Mouse (Mus musculus) stomach, embryonic 16.5 days (tissue): ENCODE data around the gene 4930415O20Rik. TPM values are rescaled to one million over a fixed set of nuclear protein-coding genes. Genes with fewer than 3 reads are reported as not detected.

Source experiments
- ATAC-seq: fragments of 200-750 bp; cut with Nextera tagmentation; 2 replicates; pipeline ENCODE4 v1.8.0; 2017; ENCODE audit warnings: moderate number of reproducible peaks, moderate TSS enrichment; ENCODE audit not compliant: insufficient read depth, low FRiP score
- H3K27ac ChIP-seq: fragments of 300-500 bp; sonication (generic); 2 replicates; pipeline ENCODE4 v1.5.1; 2014; ENCODE audit warnings: low read length
- H3K27me3 ChIP-seq: fragments of 300-500 bp; sonication (generic); 2 replicates; pipeline ENCODE4 v1.6.1; 2014; ENCODE audit warnings: low read length, control low read depth, mixed read lengths; ENCODE audit not compliant: control insufficient read depth, insufficient read depth
- H3K36me3 ChIP-seq: fragments of 300-500 bp; sonication (generic); 2 replicates; pipeline ENCODE4 v1.6.1; 2014; ENCODE audit warnings: low read length; ENCODE audit not compliant: control insufficient read depth, insufficient read depth
- H3K4me1 ChIP-seq: fragments of 300-500 bp; sonication (generic); 2 replicates; pipeline ENCODE4 v1.6.1; 2014; ENCODE audit warnings: low read length, control low read depth, mixed read lengths; ENCODE audit not compliant: control insufficient read depth, insufficient read depth
- H3K4me2 ChIP-seq: fragments of 300-500 bp; sonication (generic); 2 replicates; pipeline ENCODE4 v1.6.1; 2014; ENCODE audit warnings: low read depth, low read length, mixed read lengths
- H3K4me3 ChIP-seq: fragments of 300-500 bp; sonication (generic); replicated peaks from 2 replicates; pipeline ENCODE4 v1.5.1; 2014; ENCODE audit warnings: mild to moderate bottlenecking, low read length
- H3K9ac ChIP-seq: fragments of 300-500 bp; sonication (generic); 2 replicates; pipeline ENCODE4 v1.6.1; 2014; ENCODE audit warnings: low read length
- H3K9me3 ChIP-seq: fragments of 300-500 bp; sonication (generic); replicated peaks from 2 replicates; pipeline ENCODE4 v1.6.1; 2016; ENCODE audit warnings: low read length, control low read depth; ENCODE audit not compliant: control insufficient read depth
- WGBS: fragments of 180-500 bp; shearing (Covaris S2); extraction: QIAGEN DNeasy Blood & Tissue Kit; methylation state at CpG from one replicate; pipeline ENCODE4 v1.1.7; 2014; 5-methylcytosine and 5-hydroxymethylcytosine counted together
- polyA plus RNA-seq: library from polyadenylated mRNA; unstranded; fragments of >200 nt; fragmentation: Nextera tagmentation; extraction: Ambion mirVana; gene quantifications from 2 replicates; pipeline ENCODE4 v1.2.1, GENCODE M21; 2015

The 4930415O20Rik gene
- polyA plus RNA-seq, 1 experiment from 2014 or later, result 0.44 TPM

DNA sequence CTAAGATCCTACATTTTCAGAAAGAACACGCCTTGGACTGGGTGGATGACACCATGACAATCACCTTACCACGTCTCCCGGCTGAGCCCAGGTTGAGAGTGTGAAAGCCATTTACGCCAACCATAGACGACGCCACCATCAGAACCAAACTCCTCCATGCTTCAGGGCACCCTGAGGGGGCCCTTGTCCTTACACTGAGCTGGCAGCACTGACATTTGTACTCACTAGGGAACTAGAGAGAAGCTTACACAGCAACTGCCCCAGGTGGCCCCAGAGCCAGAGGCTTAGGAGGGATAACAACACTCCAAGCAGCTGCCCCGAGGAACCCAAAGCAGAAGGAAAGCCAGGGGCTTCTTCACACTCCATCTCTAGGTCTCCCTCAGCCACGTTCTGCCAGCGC, 35.9 kb downstream of the 4930415O20Rik start:
- Histone ChIP-seq H3K4me1 (peaks cover 56% of the 10 kb centered on the region), H3K4me2 (peak overlapping the region; percentile 73; the same call in 1 of the 2 replicates), H3K36me3 (0 out of 2 replicates have a peak, but pooled peaks cover 10% of the 10 kb centered on the region), H3K9ac (peak overlapping the region; percentile 96), H3K27ac (peak overlapping the region; percentile 97), H3K4me3 (0 out of 2 replicates have a peak overlapping the region, but pooled peaks have one; percentile 4), H3K27me3 (no peaks in the 10 kb centered on the region), H3K9me3 (no peaks in the 10 kb centered on the region)
- WGBS, result 60% methylated on average over 9 of the region's 9 CpGs
- no peak for ATAC-seq

DNA sequence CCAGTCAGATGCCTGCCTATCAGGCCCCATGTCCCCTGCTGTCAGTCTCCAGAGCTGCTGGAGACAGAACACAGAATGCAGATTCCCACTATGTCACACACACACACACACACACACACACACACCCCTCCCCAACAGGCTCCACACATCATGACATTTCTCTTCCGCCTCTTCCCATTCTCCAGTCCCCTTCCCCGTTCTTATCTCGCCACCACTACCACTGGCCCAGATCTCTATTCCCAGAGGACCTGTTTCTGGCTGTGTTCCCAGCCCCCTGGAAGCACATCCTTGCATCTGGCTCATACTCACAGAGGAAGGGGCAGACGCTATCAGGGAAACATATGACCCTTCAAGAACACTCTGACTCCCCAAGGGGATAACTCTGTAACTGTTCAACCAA, 36.8 kb downstream of the 4930415O20Rik start:
- WGBS, result 9% methylated on average over 4 of the region's 4 CpGs
- ATAC-seq, result no peak
- no peaks in the 10 kb centered on the region for H3K9me3 ChIP-seq
- H3K9ac ChIP-seq, result peak overlapping the region; percentile 96
- 0 out of 2 replicates have a peak, but pooled peaks cover 10% of the 10 kb centered on the region for H3K36me3 ChIP-seq
- H3K27me3 ChIP-seq, result no peaks in the 10 kb centered on the region
- H3K27ac ChIP-seq, result peak overlapping the region; percentile 97; the same call in 1 of the 2 replicates
- H3K4me1 ChIP-seq, result peaks cover 50% of the 10 kb centered on the region
- H3K4me2 ChIP-seq, result peak overlapping the region; percentile 73
- H3K4me3 ChIP-seq, result peak overlapping the region; percentile 88

DNA sequence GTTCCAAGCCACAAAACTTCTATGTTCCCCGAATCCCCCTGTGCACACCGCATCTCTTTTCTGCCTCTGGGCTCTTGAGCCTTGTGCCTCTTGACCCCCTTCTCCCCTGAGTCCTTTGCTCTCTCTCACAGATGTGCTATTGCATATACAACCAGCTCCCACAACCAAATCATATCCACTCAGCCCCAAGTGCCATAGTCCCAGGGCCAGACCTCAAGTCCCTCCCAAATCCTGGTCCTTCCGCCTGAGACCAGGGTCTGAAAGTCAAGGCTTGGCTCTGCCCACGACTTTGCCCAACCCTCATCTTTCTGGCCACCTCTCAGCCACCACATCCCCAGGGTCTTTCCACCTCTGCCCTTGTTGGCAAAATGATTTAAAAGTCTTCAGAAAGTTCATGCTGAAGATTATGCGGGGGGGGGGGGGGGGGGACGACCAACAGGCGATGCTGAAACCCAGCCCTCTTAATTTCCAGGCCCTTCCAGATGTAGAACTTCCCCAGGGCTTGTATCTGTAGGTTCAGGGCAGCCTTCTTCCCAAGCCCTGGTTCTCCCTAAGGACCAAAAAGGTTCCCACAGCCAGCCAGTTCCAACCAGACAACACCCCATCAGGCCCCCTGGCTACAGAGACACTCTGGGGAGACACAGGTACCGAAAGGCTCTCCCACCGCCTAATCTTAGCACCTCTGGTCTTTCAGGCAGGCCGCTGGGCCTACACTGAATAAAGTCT, 37.4 kb downstream of the 4930415O20Rik start:
- Histone ChIP-seq H3K4me3 (peak overlapping the region; percentile 88), H3K4me1 (peaks cover 43% of the 10 kb centered on the region), H3K27me3 (no peaks in the 10 kb centered on the region), H3K4me2 (peak overlapping the region; percentile 73), H3K36me3 (0 out of 2 replicates have a peak, but pooled peaks cover 10% of the 10 kb centered on the region), H3K9me3 (no peaks in the 10 kb centered on the region), H3K27ac (peak overlapping the region; percentile 97), H3K9ac (peak overlapping the region; percentile 96)
- peak; percentile 0; the same call in 1 of the 2 replicates for ATAC-seq
- WGBS, result 13% methylated on average over 9 of the region's 10 CpGs

DNA sequence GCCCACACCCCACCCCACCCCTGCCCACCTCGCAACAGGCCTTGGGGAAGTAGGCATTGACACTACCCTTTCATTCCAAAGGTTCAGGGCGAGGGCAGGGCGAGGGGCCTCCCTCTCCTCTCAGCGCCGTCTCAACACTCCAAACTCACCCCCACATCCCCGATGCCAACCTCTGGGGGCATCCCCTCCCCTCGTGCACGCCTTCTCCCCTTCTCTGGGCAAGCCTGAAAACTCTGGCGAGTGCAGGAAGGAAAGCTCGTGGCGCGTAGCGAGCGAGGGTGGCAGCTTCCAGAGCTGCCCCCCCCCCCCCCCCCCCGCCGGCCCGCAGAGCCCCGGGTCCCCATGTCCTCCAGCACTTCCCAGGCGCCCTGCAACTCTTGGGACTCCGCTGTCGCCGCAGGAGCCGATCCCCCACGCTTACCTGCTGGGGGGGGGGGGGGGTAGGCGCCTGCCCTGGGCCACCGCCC, 38.0 kb downstream of the 4930415O20Rik start:
- H3K9me3 ChIP-seq, result no peaks in the 10 kb centered on the region
- peak overlapping the region; percentile 73 for H3K4me2 ChIP-seq
- H3K4me3 ChIP-seq, result peak overlapping the region; percentile 88
- peak; percentile 2 for ATAC-seq
- H3K4me1 ChIP-seq, result peaks cover 37% of the 10 kb centered on the region
- peak overlapping the region; percentile 97 for H3K27ac ChIP-seq
- H3K9ac ChIP-seq, result peak overlapping the region; percentile 96
- WGBS, result 2% methylated on average over 13 of the region's 26 CpGs
- H3K36me3 ChIP-seq, result 0 out of 2 replicates have a peak, but pooled peaks cover 5% of the 10 kb centered on the region
- H3K27me3 ChIP-seq, result no peaks in the 10 kb centered on the region

DNA sequence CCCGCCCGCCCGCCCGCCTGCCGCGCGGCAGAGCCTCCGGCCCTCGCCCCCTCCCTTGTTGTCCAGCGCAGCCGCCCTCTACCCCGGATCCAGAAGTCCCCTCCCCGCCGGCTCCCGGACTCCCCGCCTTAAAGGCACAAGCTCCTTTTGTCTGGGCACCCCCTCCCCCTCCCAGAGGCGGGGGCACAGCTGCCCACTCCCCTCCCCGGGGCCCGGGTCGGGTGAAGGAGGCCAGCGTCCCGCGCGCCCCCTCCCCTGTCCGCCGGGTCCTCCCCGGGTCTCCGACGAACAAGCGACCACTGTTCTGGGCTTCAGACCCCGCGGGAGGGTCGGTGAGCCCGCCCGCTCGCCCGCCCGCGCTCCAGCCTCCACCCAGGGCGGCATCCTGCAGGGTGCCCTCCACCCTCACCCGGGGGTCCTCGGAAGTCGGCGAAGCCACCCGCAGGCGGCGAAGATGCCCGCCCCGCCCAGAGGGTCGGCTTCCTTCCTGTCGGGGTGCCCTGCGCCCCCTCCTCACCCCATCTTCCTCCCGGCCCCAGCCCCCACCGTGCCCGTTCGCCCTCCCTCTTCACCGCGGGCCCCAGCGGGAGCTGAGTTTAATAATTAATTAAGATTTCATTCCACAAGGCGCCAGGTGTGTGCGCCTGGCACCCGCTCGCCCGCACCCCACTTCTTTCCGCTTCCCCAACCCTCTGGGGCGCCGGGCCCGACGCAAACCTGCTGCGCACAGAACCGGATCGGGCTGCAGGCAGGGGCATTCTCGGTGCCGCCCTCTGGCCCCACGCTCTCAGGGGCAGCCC, 38.7 kb downstream of the 4930415O20Rik start, which contains the start of gene Adcy6:
Adcy6 (minus strand) TSS at position 746 of the 800 bp plus-strand sequence.
- Histone ChIP-seq H3K27me3 (no peaks in the 10 kb centered on the region), H3K4me2 (peak within 1 kb of the TSS; percentile 73), H3K9ac (peak within 1 kb of the TSS; percentile 96), H3K27ac (peak within 1 kb of the TSS; percentile 97), H3K4me1 (peaks cover 30% of the 10 kb centered on the region), H3K4me3 (peak within 1 kb of the TSS; percentile 88), H3K36me3 (no peaks in the 10 kb centered on the region), H3K9me3 (no peaks in the 10 kb centered on the region)
- 2% methylated on average over 66 of the region's 75 CpGs for WGBS
- ATAC-seq, result peak; percentile 86

DNA sequence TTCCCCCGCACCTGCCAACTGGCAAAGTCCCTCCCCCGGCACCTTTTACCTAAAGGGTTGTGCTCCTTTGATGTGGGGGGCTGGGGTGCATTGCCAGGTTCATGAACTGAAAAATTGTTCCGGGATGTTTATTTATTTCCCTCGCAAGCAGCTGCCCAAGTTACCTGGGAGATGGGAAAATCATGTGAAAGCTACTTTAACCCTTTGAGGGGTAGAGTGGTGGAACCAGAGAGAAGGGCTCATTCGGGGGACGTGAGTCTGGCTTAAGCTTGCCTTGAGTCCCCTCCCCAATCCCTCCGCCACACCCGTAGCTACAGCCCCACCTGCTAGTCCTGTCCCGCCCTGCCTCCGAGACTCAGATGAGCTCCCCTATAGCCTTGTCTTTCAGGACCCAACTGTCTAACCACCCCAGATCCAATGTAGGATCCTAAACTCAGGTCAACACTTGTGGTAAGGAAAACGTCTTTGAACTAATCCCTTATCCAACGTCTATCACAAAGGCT, 39.4 kb downstream of the 4930415O20Rik start:
- peak; percentile 14; the same call in 1 of the 2 replicates for ATAC-seq
- H3K27ac ChIP-seq, result peak overlapping the region; percentile 97
- peaks cover 30% of the 10 kb centered on the region for H3K4me1 ChIP-seq
- peak overlapping the region; percentile 73 for H3K4me2 ChIP-seq
- peak overlapping the region; percentile 88 for H3K4me3 ChIP-seq
- H3K36me3 ChIP-seq, result no peaks in the 10 kb centered on the region
- 4% methylated on average over 12 of the region's 12 CpGs for WGBS
- no peaks in the 10 kb centered on the region for H3K9me3 ChIP-seq
- H3K27me3 ChIP-seq, result no peaks in the 10 kb centered on the region
- H3K9ac ChIP-seq, result peak overlapping the region; percentile 96

GRCm38 (mm10) chr15:98612229-98612628, 41.4 kb downstream of the 4930415O20Rik start:
- Histone ChIP-seq H3K4me2 (no peak overlapping the region), H3K4me1 (peaks cover 23% of the 10 kb centered on the region), H3K36me3 (no peaks in the 10 kb centered on the region), H3K27ac (no peak overlapping the region), H3K27me3 (no peaks in the 10 kb centered on the region), H3K9ac (no peak overlapping the region), H3K9me3 (no peaks in the 10 kb centered on the region), H3K4me3 (no peak overlapping the region)
- ATAC-seq, result no peak
- 93% methylated on average over 3 of the region's 3 CpGs for WGBS

- no peak overlapping the region for H3K9ac ChIP-seq
- no peak for ATAC-seq
- H3K4me2 ChIP-seq, result no peak overlapping the region
- H3K27ac ChIP-seq, result no peak overlapping the region
- no peaks in the 10 kb centered on the region for H3K9me3 ChIP-seq
- no peak overlapping the region for H3K4me3 ChIP-seq
- WGBS, result 36% methylated on average over 9 of the region's 9 CpGs
- H3K36me3 ChIP-seq, result no peaks in the 10 kb centered on the region
- H3K4me1 ChIP-seq, result peaks cover 14% of the 10 kb centered on the region
- H3K27me3 ChIP-seq, result no peaks in the 10 kb centered on the region; the same call in 1 of the 2 replicates
Observed at GRCm38 (mm10) chr15:98614551-98614950, 43.7 kb downstream of the 4930415O20Rik start.
